14 mouse cellular contexts compared by ENCODE assay signal in genomic region chr15:79481181-79481688, GRCm38 (mm10). TPM values are rescaled to one million over a fixed set of nuclear protein-coding genes. Genes with fewer than 3 reads are reported as not detected.
DNase-seq lines count a peak whose midpoint lies in the region; ATAC-seq and TF ChIP-seq lines count a peak whose summit lies in the region.
"Had no signal": no experiment of that assay in that cellular context is flagged by ENCODE, and none has a peak within 500 bp of the region (broad histone marks: within the 10 kb centered on the region; RNA-seq: fewer than 3 reads in every experiment).

No protein-coding gene starts in this region.

- no peak for DNase-seq in forebrain, postnatal 0 days
- peak; percentile 72 to 76 for DNase-seq in left cerebral cortex, adult 2 months (ENCODE audit: extremely low spot score in 1 of 2, low spot score in 2 of 2)
- DNase-seq in left cerebral cortex, postnatal 10 days (ENCODE audit: extremely low spot score in 1 of 2, low spot score in 2 of 2) = no peak
- peak; percentile 41 for DNase-seq in kidney, postnatal 10 days
- peak; percentile 73 for DNase-seq in right cerebral cortex, postnatal 25 days
- DNase-seq in thymus, postnatal 4 days = no peak
- DNase-seq in cerebellum, postnatal 4 days (ENCODE audit: low spot score in 2 of 2) = no peak
- DNase-seq: cerebellum, postnatal 14 days had no signal

- no peaks in the 10 kb centered on the region for H3K9me3 ChIP-seq in forebrain, postnatal 0 days (ENCODE audit: low read length)
- no peaks in the 10 kb centered on the region for H3K9me3 ChIP-seq in forebrain, embryonic 13.5 days (replicated peaks)
- H3K9me3 ChIP-seq: hindbrain, embryonic 12.5 days had no signal

- no peak overlapping the region for H3K9ac ChIP-seq in forebrain, postnatal 0 days
- no peak overlapping the region for H3K9ac ChIP-seq in forebrain, embryonic 13.5 days
- H3K9ac ChIP-seq: hindbrain, embryonic 12.5 days had no signal

- H3K36me3 ChIP-seq in forebrain, postnatal 0 days (ENCODE audit: insufficient read depth) = no peaks in the 10 kb centered on the region
- H3K36me3 ChIP-seq in forebrain, embryonic 13.5 days (ENCODE audit: poor library complexity, severe bottlenecking) = no peaks in the 10 kb centered on the region
- H3K36me3 ChIP-seq: hindbrain, embryonic 12.5 days had no signal

- 15% methylated on average over 15 of the region's 15 CpGs for WGBS in forebrain, postnatal 0 days
- 13% methylated on average over 15 of the region's 15 CpGs for WGBS in forebrain, embryonic 13.5 days

- no peak overlapping the region for H3K4me2 ChIP-seq in forebrain, postnatal 0 days (ENCODE audit: low read depth)
- no peak overlapping the region for H3K4me2 ChIP-seq in forebrain, embryonic 13.5 days
- H3K4me2 ChIP-seq: hindbrain, embryonic 12.5 days had no signal

- H3K4me3 ChIP-seq in forebrain, postnatal 0 days (ENCODE audit: low read depth, low read length) = no peak overlapping the region
- no peak overlapping the region for H3K4me3 ChIP-seq in forebrain, embryonic 13.5 days
- H3K4me3 ChIP-seq in left cerebral cortex, adult 2 months = no peak overlapping the region
- H3K4me3 ChIP-seq: erythroblast, embryonic 14.5 days; hindbrain, embryonic 12.5 days had no signal

- no peak for TF ChIP-seq CTCF in forebrain, postnatal 0 days (IDR thresholded peaks at IDR 0.05; ENCODE audit: low read depth)
- no peak; the same call in 1 of the 2 replicates for TF ChIP-seq CTCF in left cerebral cortex, adult 2 months (IDR thresholded peaks at IDR 0.05)

- no peaks in the 10 kb centered on the region for H3K27me3 ChIP-seq in forebrain, postnatal 0 days (ENCODE audit: insufficient read depth, low read length)
- H3K27me3 ChIP-seq in forebrain, embryonic 13.5 days = peaks cover 13% of the 10 kb centered on the region; the same call in 1 of the 2 replicates
- H3K27me3 ChIP-seq: Patski had no signal

- no peaks in the 10 kb centered on the region for H3K4me1 ChIP-seq in forebrain, postnatal 0 days (ENCODE audit: insufficient read depth)
- H3K4me1 ChIP-seq in forebrain, embryonic 13.5 days = peaks cover 7% of the 10 kb centered on the region; the same call in 1 of the 2 replicates

- no peak overlapping the region for H3K27ac ChIP-seq in forebrain, postnatal 0 days (ENCODE audit: low read depth, low read length)
- H3K27ac ChIP-seq in forebrain, embryonic 13.5 days = no peak overlapping the region
- peak overlapping the region; percentile 58 for H3K27ac ChIP-seq in left cerebral cortex, adult 2 months
- H3K27ac ChIP-seq: hindbrain, embryonic 12.5 days had no signal

- intact Hi-C loops in left cerebral cortex, adult 2 months (cut with DNase I) = no loop called here
- intact Hi-C loops in left cerebral cortex, postnatal 10 days (cut with DNase I) = no loop called here

- peak; percentile 63; the same call in 1 of the 2 replicates for ATAC-seq in forebrain, postnatal 0 days
- ATAC-seq in forebrain, embryonic 13.5 days = no peak
- ATAC-seq: Patski had no signal

RNA-seq across cellular contexts. Expression of gene Kcnj4, which starts 23.8 kb away (rescaled TPM):
- 17.3 and 17.8 TPM in 2 replicates for total RNA-seq in forebrain, postnatal 0 days (2014; rRNA removed)
- polyA plus RNA-seq in forebrain, postnatal 0 days (2015; fragmentation: Nextera tagmentation; extraction: Ambion mirVana) = 0.99 and 1.1 TPM in 2 replicates
- not detected in 2 replicates for polyA plus RNA-seq in forebrain, embryonic 13.5 days (2015; fragmentation: Nextera tagmentation; extraction: Ambion mirVana)
- 100 to 1,000 TPM; 186 to 202 TPM for total RNA-seq in left cerebral cortex, adult 2 months (2021)
- 100 to 1,000 TPM; 116 to 124 TPM for total RNA-seq in left cerebral cortex, postnatal 10 days (2021)
- polyA plus RNA-seq: erythroblast, embryonic 14.5 days; gonadal fat pad, adult 2 months; hindbrain, embryonic 12.5 days; small intestine, adult 2 months had no signal

RNA-seq across cellular contexts. Expression of gene Csnk1e, which starts 25.9 kb away (rescaled TPM):
- total RNA-seq in forebrain, postnatal 0 days (2014; rRNA removed) = 398 and 490 TPM in 2 replicates
- 160 and 248 TPM in 2 replicates for polyA plus RNA-seq in forebrain, postnatal 0 days (2015; fragmentation: Nextera tagmentation; extraction: Ambion mirVana)
- polyA plus RNA-seq in forebrain, embryonic 13.5 days (2015; fragmentation: Nextera tagmentation; extraction: Ambion mirVana) = 200 and 208 TPM in 2 replicates
- 100 to 1,000 TPM; 153 to 159 TPM for total RNA-seq in left cerebral cortex, adult 2 months (2021)
- total RNA-seq in left cerebral cortex, postnatal 10 days (2021) = 100 to 1,000 TPM; 181 to 198 TPM

RNA-seq across cellular contexts. Expression of gene Kdelr3, which starts 35.0 kb away (rescaled TPM):
- total RNA-seq in forebrain, postnatal 0 days (2014; rRNA removed) = 3.1 and 5.6 TPM in 2 replicates
- 5.3 and 6.8 TPM in 2 replicates for polyA plus RNA-seq in forebrain, postnatal 0 days (2015; fragmentation: Nextera tagmentation; extraction: Ambion mirVana)
- polyA plus RNA-seq in forebrain, embryonic 13.5 days (2015; fragmentation: Nextera tagmentation; extraction: Ambion mirVana) = 5.1 and 6.4 TPM in 2 replicates
- total RNA-seq in left cerebral cortex, adult 2 months (2021) = under 1 TPM; 0.32 to 0.33 TPM
- 1 to 10 TPM; 1.4 to 1.6 TPM for total RNA-seq in left cerebral cortex, postnatal 10 days (2021)
- polyA plus RNA-seq: erythroblast, embryonic 14.5 days had no signal

Comparison
In these comparisons a context has a peak if more than half of its experiments do, and no peak if none do; other contexts are left out.
1. DNase-seq: peak in left cerebral cortex, adult 2 months (2 of 2), kidney, postnatal 10 days (single experiment) and right cerebral cortex, postnatal 25 days (single experiment); none in forebrain, postnatal 0 days (single experiment), left cerebral cortex, postnatal 10 days (0 of 2), thymus, postnatal 4 days (single experiment) and cerebellum, postnatal 4 days (0 of 2).